Mouse (Mus musculus): ENCODE measurements around the gene Baiap2l2.

- TF ChIP-seq CTCF (IDR thresholded peaks at IDR 0.05; ENCODE audit: borderline replicate concordance, insufficient read depth, low read length) (peak; percentile 41; the same call in 1 of the 2 replicates), POLR2A (IDR thresholded peaks at IDR 0.05; ENCODE audit: low read depth, low read length) (no peak)
Measured at GRCm38 (mm10) chr15:79280209-79280608, 5.1 kb downstream of the Baiap2l2 start.

Measured in embryonic fibroblast, embryonic 13.5 days (primary cell).